Mouse (Mus musculus) megakaryocyte-erythroid progenitor cell, adult 5-6 weeks (primary cell): ENCODE results near the gene Cpsf6. TPM values are rescaled to one million over a fixed set of nuclear protein-coding genes. Genes with fewer than 3 reads are reported as not detected.

ENCODE experiments used
- ATAC-seq: replicated peaks from 2 replicates; pipeline ENCODE4 v1.8.0; 2016; ENCODE audit warnings: mild to moderate bottlenecking, inconsistent platforms; ENCODE audit not compliant: severe bottlenecking, poor library complexity, low FRiP score, low TSS enrichment
- total RNA-seq, 2 experiments: library from RNA; stranded (forward) in 1 of 2; stranded (reverse) in 1 of 2; fragments of 200-1000, 215-1000 nt in 1 of 2; fragments of >200 nt in 1 of 2; fragmentation: Nextera tagmentation in 1 of 2; gene quantifications; 2 replicates each; pipeline ENCODE4 v1.2.3; 2014 to 2017

The Cpsf6 gene
- total RNA-seq, 2 experiments from 2014 or later, result 142 to 163 TPM

- ATAC-seq, result no peak
These were observed 35.7 kb upstream of the Cpsf6 start for GRCm38 (mm10) chr10:117415364-117416057.

GRCm38 (mm10) chr10:117414726-117415125 is 34.9 kb upstream of the Cpsf6 start:
- ATAC-seq, result no peak

- no peak for ATAC-seq
These were observed 34.0 kb upstream of the Cpsf6 start for GRCm38 (mm10) chr10:117413562-117414527.

GRCm38 (mm10) chr10:117412474-117413057 is 32.8 kb upstream of the Cpsf6 start:
- ATAC-seq, result no peak

GRCm38 (mm10) chr10:117411716-117412473 is 32.1 kb upstream of the Cpsf6 start:
- no peak for ATAC-seq

GRCm38 (mm10) chr10:117411131-117411530 is 31.3 kb upstream of the Cpsf6 start:
- no peak for ATAC-seq

GRCm38 (mm10) chr10:117410481-117411048 is 30.8 kb upstream of the Cpsf6 start:
- ATAC-seq, result no peak

GRCm38 (mm10) chr10:117409373-117410354 is 29.8 kb upstream of the Cpsf6 start:
- peak; percentile 79 for ATAC-seq

- no peak for ATAC-seq
These were observed 28.9 kb upstream of the Cpsf6 start for GRCm38 (mm10) chr10:117408545-117409372.

GRCm38 (mm10) chr10:117407734-117408288 is 28.0 kb upstream of the Cpsf6 start:
- no peak for ATAC-seq

- ATAC-seq, result no peak
These were observed 27.3 kb upstream of the Cpsf6 start for GRCm38 (mm10) chr10:117406843-117407733.

- ATAC-seq, result no peak
These were observed 26.4 kb upstream of the Cpsf6 start for GRCm38 (mm10) chr10:117406283-117406588.

GRCm38 (mm10) chr10:117405526-117406282 is 25.9 kb upstream of the Cpsf6 start:
- ATAC-seq, result no peak

GRCm38 (mm10) chr10:117404384-117404783 is 24.6 kb upstream of the Cpsf6 start:
- ATAC-seq, result no peak

GRCm38 (mm10) chr10:117403344-117403953 is 23.6 kb upstream of the Cpsf6 start:
- no peak for ATAC-seq
